Mouse (Mus musculus) gastrocnemius, postnatal 36 days (tissue): Measurements from ENCODE around the gene Zbtb1. TPM values are rescaled to one million over a fixed set of nuclear protein-coding genes. Genes with fewer than 3 reads are reported as not detected.

Experiments used
- DNase-seq, 2 experiments: peaks; one replicate each; pipeline ENCODE4 v3.0.0; 2022
- intact Hi-C: fragments of 180-260 bp; cut with DNase I; formaldehyde crosslinking; loops from one replicate; pipeline ENCODE4 v1.15.1; 2025
- total RNA-seq, 2 experiments: library from RNA; stranded (reverse); gene quantifications; 2 replicates each; pipeline ENCODE4 v1.2.3; 2021

Gene Zbtb1
- total RNA-seq, 2 experiments from 2014 or later = 3.0 to 4.0 TPM

DNA sequence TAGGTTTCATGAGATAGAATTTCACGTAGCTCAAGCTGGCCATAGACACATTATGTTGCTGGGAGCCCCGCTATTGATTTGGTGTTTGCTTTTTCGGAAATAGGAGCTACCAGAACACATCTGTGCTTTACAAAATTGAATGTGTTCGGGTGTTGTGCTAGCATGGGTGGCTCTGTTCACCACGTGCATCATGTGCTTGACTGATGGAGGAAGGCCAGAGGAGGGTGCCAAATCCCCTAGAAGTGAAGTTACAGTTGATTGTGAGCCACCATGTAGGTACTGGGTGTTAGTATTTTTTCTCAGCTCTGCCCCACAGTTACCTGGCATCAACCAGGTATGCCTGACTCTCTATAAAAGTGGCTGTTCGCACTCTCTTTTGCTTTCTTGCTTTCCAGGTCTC is 74.8 kb downstream of the Zbtb1 start:
- no peak for DNase-seq
- intact Hi-C loops = no loop called here

GRCm38 (mm10) chr12:76446201-76446600 is 76.1 kb downstream of the Zbtb1 start:
- DNase-seq = no peak
- intact Hi-C loops = no loop called here

Other genes starting within 250 kb of the Zbtb1 start
- gene Esr2, start 193.0 kb upstream of the Zbtb1 start, total RNA-seq = under 1 TPM in 1 of 2 experiments, not detected in 1; 0.28 TPM
- not detected for gene Tex21, start 123.5 kb upstream of the Zbtb1 start, total RNA-seq
- gene Mthfd1, start 115.0 kb upstream of the Zbtb1 start, total RNA-seq = 10 to 100 TPM; 28.8 to 34.5 TPM
- gene Akap5, start 45.4 kb upstream of the Zbtb1 start, total RNA-seq = under 1 TPM; 0.22 to 0.84 TPM
- gene Zbtb25, start 664 bp upstream of the Zbtb1 start, total RNA-seq = 1 to 10 TPM; 5.5 to 7.1 TPM
- 1 to 10 TPM; 8.4 to 9.0 TPM for gene Hspa2, start 33.9 kb downstream of the Zbtb1 start, total RNA-seq
- not detected for gene Ppp1r36, start 47.3 kb downstream of the Zbtb1 start, total RNA-seq
- 1 to 10 TPM; 5.4 to 5.5 TPM for gene Plekhg3, start 160.6 kb downstream of the Zbtb1 start, total RNA-seq